Mouse (Mus musculus) retina, embryonic 14.5 days (tissue): ENCODE data around the gene Spag7.
A peak's percentile ranks its signal among the peaks of the same experiment; 100 is the strongest.

Experiments
- DNase-seq: peaks from one replicate; pipeline ENCODE4 v3.0.0-alpha.2; 2015; ENCODE audit warnings: low spot score

Gene Spag7

GRCm38 (mm10) chr11:70641241-70641640 lies 28.0 kb downstream of the Spag7 start:
- no peak for DNase-seq

- DNase-seq = no peak
Measured at GRCm38 (mm10) chr11:70639976-70640375, 29.2 kb downstream of the Spag7 start.

- no peak for DNase-seq
Measured at GRCm38 (mm10) chr11:70638714-70639278, 30.4 kb downstream of the Spag7 start, which contains the start of gene Gp1ba. TSS of gene Gp1ba (plus strand) at chr11:70639122.

- DNase-seq = no peak
Measured at GRCm38 (mm10) chr11:70638293-70638692, 30.9 kb downstream of the Spag7 start.

- no peak for DNase-seq
Measured at GRCm38 (mm10) chr11:70637764-70638163, 31.5 kb downstream of the Spag7 start.

- no peak for DNase-seq
Measured at GRCm38 (mm10) chr11:70635601-70636000, 33.6 kb downstream of the Spag7 start.

- DNase-seq = no peak
Measured at GRCm38 (mm10) chr11:70630129-70630528, 39.1 kb downstream of the Spag7 start.

- peak; percentile 47 for DNase-seq
Measured at GRCm38 (mm10) chr11:70629557-70629956, 39.7 kb downstream of the Spag7 start.

- no peak for DNase-seq
Measured at GRCm38 (mm10) chr11:70628431-70628830, 40.8 kb downstream of the Spag7 start.

- no peak for DNase-seq
Measured at GRCm38 (mm10) chr11:70626877-70627276, 42.3 kb downstream of the Spag7 start.

GRCm38 (mm10) chr11:70625473-70625872 lies 43.7 kb downstream of the Spag7 start:
- peak; percentile 74 for DNase-seq

GRCm38 (mm10) chr11:70623053-70623742 lies 46.0 kb downstream of the Spag7 start:
- DNase-seq = no peak

GRCm38 (mm10) chr11:70621972-70622814 lies 47.0 kb downstream of the Spag7 start:
- no peak for DNase-seq

- no peak for DNase-seq
Measured at GRCm38 (mm10) chr11:70619101-70619500, 50.1 kb downstream of the Spag7 start, which contains the start of gene Chrne. TSS of gene Chrne (minus strand) at chr11:70619216.

- DNase-seq = no peak
Measured at GRCm38 (mm10) chr11:70615516-70616093, 53.6 kb downstream of the Spag7 start, which contains the start of gene 4930544D05Rik. TSS of gene 4930544D05Rik (plus strand) at chr11:70615848.

- peak; percentile 65 for DNase-seq
Measured at GRCm38 (mm10) chr11:70615074-70615473, 54.1 kb downstream of the Spag7 start.
